In genomic region chr4:154986096-154986495, GRCm38 (mm10) we compare ENCODE assay signal across 8 mouse cellular contexts. TPM values are rescaled to one million over a fixed set of nuclear protein-coding genes. Genes with fewer than 3 reads are reported as not detected.
DNase-seq lines count a peak whose midpoint lies in the region; ATAC-seq and TF ChIP-seq lines count a peak whose summit lies in the region.

No protein-coding gene starts in this region.

- peak overlapping the region; percentile 14; the same call in 1 of the 2 replicates for H3K9ac ChIP-seq in forebrain, postnatal 0 days
- H3K9ac ChIP-seq in lung, embryonic 14.5 days, result peak overlapping the region; percentile 28; the same call in 1 of the 2 replicates

- H3K4me2 ChIP-seq in forebrain, postnatal 0 days (ENCODE audit: low read depth), result no peak overlapping the region
- peak overlapping the region; percentile 43; the same call in 1 of the 2 replicates for H3K4me2 ChIP-seq in lung, embryonic 14.5 days

- intact Hi-C loops in heart, postnatal 36 days (cut with DNase I), result loop anchor here (2.0 kb wide), 1 partner anchor 79 kb away; no protein-coding TSS in a partner anchor

- ATAC-seq in forebrain, postnatal 0 days, result peak; percentile 34; the same call in 1 of the 2 replicates
- peak; percentile 20; the same call in 1 of the 2 replicates for ATAC-seq in lung, embryonic 14.5 days (ENCODE audit: insufficient read depth)

- H3K36me3 ChIP-seq in forebrain, postnatal 0 days (ENCODE audit: insufficient read depth), result peaks cover 3% of the 10 kb centered on the region
- peaks cover 3% of the 10 kb centered on the region; the same call in 1 of the 2 replicates for H3K36me3 ChIP-seq in lung, embryonic 14.5 days (ENCODE audit: insufficient read depth)

- WGBS in forebrain, postnatal 0 days, result 11% methylated on average over 17 of the region's 17 CpGs
- WGBS in lung, embryonic 14.5 days, result 17% methylated on average over 17 of the region's 17 CpGs

- peak; percentile 69 for DNase-seq in ES-CJ7 (ENCODE audit: low read depth, low spot score)
- DNase-seq in cerebellum, adult 18-20 months, result peak; percentile 67 to 80
- DNase-seq in forebrain, postnatal 0 days, result peak; percentile 81
- peak; percentile 75 to 85 for DNase-seq in heart, postnatal 36 days
- peak; percentile 70 to 90 for DNase-seq in layer of hippocampus, adult 2 months (ENCODE audit: low spot score in 2 of 2)
- DNase-seq in lung, embryonic 14.5 days, result peak; percentile 87
- peak; percentile 81 for DNase-seq in retina, embryonic 14.5 days (ENCODE audit: low spot score)
- peak; percentile 71 for DNase-seq in thymus, postnatal 25 days

- no peak overlapping the region for H3K27ac ChIP-seq in forebrain, postnatal 0 days (ENCODE audit: low read depth, low read length)
- peak overlapping the region; percentile 91 for H3K27ac ChIP-seq in layer of hippocampus, adult 2 months
- H3K27ac ChIP-seq in lung, embryonic 14.5 days (ENCODE audit: low read depth), result no peak overlapping the region

- no peaks in the 10 kb centered on the region for H3K9me3 ChIP-seq in forebrain, postnatal 0 days (ENCODE audit: low read length)
- H3K9me3 ChIP-seq in lung, embryonic 14.5 days (ENCODE audit: low read depth, low read length), result no peaks in the 10 kb centered on the region

- H3K4me3 ChIP-seq in forebrain, postnatal 0 days (ENCODE audit: low read depth, low read length), result no peak overlapping the region
- peak overlapping the region; percentile 49 for H3K4me3 ChIP-seq in layer of hippocampus, adult 2 months
- no peak overlapping the region for H3K4me3 ChIP-seq in lung, embryonic 14.5 days (ENCODE audit: low read depth, low read length)

- peak; percentile 74 for TF ChIP-seq CTCF in forebrain, postnatal 0 days (IDR thresholded peaks at IDR 0.05; ENCODE audit: low read depth)
- TF ChIP-seq CTCF in layer of hippocampus, adult 2 months (conservative IDR thresholded peaks at IDR 0.05), result peak; percentile 96
- TF ChIP-seq CTCF in lung, embryonic 14.5 days (IDR thresholded peaks at IDR 0.05; ENCODE audit: low read depth), result peak; percentile 77

- H3K27me3 ChIP-seq in forebrain, postnatal 0 days (ENCODE audit: insufficient read depth, low read length), result no peaks in the 10 kb centered on the region
- no peaks in the 10 kb centered on the region; the same call in 1 of the 2 replicates for H3K27me3 ChIP-seq in lung, embryonic 14.5 days (ENCODE audit: insufficient read depth, low read length)

- no peaks in the 10 kb centered on the region for H3K4me1 ChIP-seq in forebrain, postnatal 0 days (ENCODE audit: insufficient read depth)
- no peaks in the 10 kb centered on the region; the same call in 1 of the 2 replicates for H3K4me1 ChIP-seq in lung, embryonic 14.5 days (ENCODE audit: insufficient read depth)

RNA-seq across cellular contexts. Expression of gene Pank4, which starts 22.2 kb away (rescaled TPM):
- total RNA-seq in forebrain, postnatal 0 days (2014; rRNA removed), result 39.7 and 40.0 TPM in 2 replicates
- 20.4 and 22.6 TPM in 2 replicates for polyA plus RNA-seq in forebrain, postnatal 0 days (2015; fragmentation: Nextera tagmentation; extraction: Ambion mirVana)
- total RNA-seq in heart, postnatal 36 days (2021), result 10 to 100 TPM; 40.9 to 42.8 TPM
- total RNA-seq in layer of hippocampus, adult 2 months (2021), result 10 to 100 TPM; 41.8 to 43.0 TPM
- polyA plus RNA-seq in lung, embryonic 14.5 days (2014; fragmentation: Nextera tagmentation; extraction: Ambion mirVana), result 49.3 and 51.0 TPM in 2 replicates

RNA-seq across cellular contexts. Expression of gene Hes5, which starts 25.4 kb away (rescaled TPM):
- total RNA-seq in forebrain, postnatal 0 days (2014; rRNA removed), result 92.2 and 100 TPM in 2 replicates
- 107 and 120 TPM in 2 replicates for polyA plus RNA-seq in forebrain, postnatal 0 days (2015; fragmentation: Nextera tagmentation; extraction: Ambion mirVana)
- not detected for total RNA-seq in heart, postnatal 36 days (2021)
- total RNA-seq in layer of hippocampus, adult 2 months (2021), result 10 to 100 TPM; 24.7 to 30.7 TPM
- 0.14 and 0.15 TPM in 2 replicates for polyA plus RNA-seq in lung, embryonic 14.5 days (2014; fragmentation: Nextera tagmentation; extraction: Ambion mirVana)

RNA-seq across cellular contexts. Expression of gene Tnfrsf14, which starts 57.7 kb away (rescaled TPM):
- total RNA-seq in forebrain, postnatal 0 days (2014; rRNA removed), result 2.6 TPM in 1 of 2 replicates, not detected in the other
- polyA plus RNA-seq in forebrain, postnatal 0 days (2015; fragmentation: Nextera tagmentation; extraction: Ambion mirVana), result not detected in 2 replicates
- 1 to 10 TPM; 5.1 to 6.0 TPM for total RNA-seq in heart, postnatal 36 days (2021)
- 1 to 10 TPM in 1 of 2 experiments, under 1 TPM in 1; 0.84 to 1.3 TPM for total RNA-seq in layer of hippocampus, adult 2 months (2021)
- polyA plus RNA-seq in lung, embryonic 14.5 days (2014; fragmentation: Nextera tagmentation; extraction: Ambion mirVana), result 0.78 and 0.85 TPM in 2 replicates

Comparison
In these comparisons a context has a peak if more than half of its experiments do, and no peak if none do; other contexts are left out.
1. RNA of gene Hes5, which starts 25.4 kb away (total RNA-seq): 92.2 to 100 TPM in forebrain, postnatal 0 days and 24.7 to 30.7 TPM in layer of hippocampus, adult 2 months; not detected in heart, postnatal 36 days; every median in the first group is over 10 times any median in the second.
2. Peak in every context shown above with its lines, with median percentiles within 50 percentile points of each other: DNase-seq and CTCF ChIP-seq.